Mouse (Mus musculus) forebrain, embryonic 16.5 days (tissue): Measurements from ENCODE around the gene Vps41. TPM values are rescaled to one million over a fixed set of nuclear protein-coding genes. Genes with fewer than 3 reads are reported as not detected.

ENCODE experiments used
- ATAC-seq: fragments of 200-750 bp; cut with Nextera tagmentation; 2 replicates; pipeline ENCODE4 v1.8.0; 2017; ENCODE audit warnings: mild to moderate bottlenecking, moderate library complexity
- H3K27ac ChIP-seq: fragments of 300-500 bp; sonication (generic); 2 replicates; pipeline ENCODE4 v1.5.1; 2014; ENCODE audit warnings: low read length, control low read depth
- H3K27me3 ChIP-seq: fragments of 300-500 bp; sonication (generic); replicated peaks from 2 replicates; pipeline ENCODE4 v1.6.1; 2014; ENCODE audit warnings: low read length; ENCODE audit not compliant: control insufficient read depth, insufficient read depth
- H3K36me3 ChIP-seq: fragments of 300-500 bp; sonication (generic); 2 replicates; pipeline ENCODE4 v1.6.1; 2014; ENCODE audit not compliant: control insufficient read depth, insufficient read depth
- H3K4me1 ChIP-seq: fragments of 300-500 bp; sonication (generic); replicated peaks from 2 replicates; pipeline ENCODE4 v1.6.1; 2014; ENCODE audit warnings: low read length; ENCODE audit not compliant: control insufficient read depth, insufficient read depth
- H3K4me2 ChIP-seq: fragments of 300-500 bp; sonication (generic); 2 replicates; pipeline ENCODE4 v1.6.1; 2014; ENCODE audit warnings: mild to moderate bottlenecking, low read length, control low read depth
- H3K4me3 ChIP-seq: fragments of 300-500 bp; sonication (generic); replicated peaks from 2 replicates; pipeline ENCODE4 v1.5.1; 2014; ENCODE audit warnings: mild to moderate bottlenecking, low read length, control low read depth
- H3K9ac ChIP-seq: fragments of 300-500 bp; sonication (generic); replicated peaks from 2 replicates; pipeline ENCODE4 v1.6.1; 2014; ENCODE audit warnings: low read depth, low read length, control low read depth
- H3K9me3 ChIP-seq: fragments of 300-500 bp; sonication (generic); 2 replicates; pipeline ENCODE4 v1.6.1; 2016; ENCODE audit warnings: low read length; ENCODE audit not compliant: control insufficient read depth
- WGBS: fragments of 180-500 bp; shearing (Covaris S2); extraction: QIAGEN DNeasy Blood & Tissue Kit; methylation state at CpG from one replicate; pipeline ENCODE4 v1.1.7; 2014; 5-methylcytosine and 5-hydroxymethylcytosine counted together
- polyA plus RNA-seq: library from polyadenylated mRNA; unstranded; fragments of >200 nt; fragmentation: Nextera tagmentation; extraction: Ambion mirVana; gene quantifications from 2 replicates; pipeline ENCODE4 v1.2.1, GENCODE M21; 2015

Vps41 gene
- polyA plus RNA-seq, 1 experiment from 2014 or later: 136 TPM

DNA sequence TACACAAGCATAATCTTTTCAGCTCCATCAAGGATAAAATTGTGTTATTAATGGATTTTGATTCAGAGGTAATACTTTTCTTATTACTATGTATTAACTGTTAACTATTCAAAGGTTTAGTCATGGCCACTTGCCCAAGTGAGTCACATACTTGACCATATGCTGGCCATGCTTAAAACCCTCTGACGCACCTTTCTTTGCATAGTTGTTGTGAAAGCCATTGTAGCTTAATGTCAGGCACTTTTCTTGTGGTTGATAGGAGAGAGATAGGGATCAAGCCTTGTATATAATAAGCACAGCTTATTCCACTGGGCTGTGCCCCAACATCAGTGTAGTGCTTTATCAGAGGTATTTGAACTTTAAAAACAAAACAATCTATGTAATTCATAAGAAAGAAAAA is 126.5 kb downstream of the Vps41 start:
- H3K36me3 ChIP-seq: no peaks in the 10 kb centered on the region; the same call in 1 of the 2 replicates
- 94% methylated on average over 1 of the region's 1 CpGs for WGBS
- H3K9me3 ChIP-seq: no peaks in the 10 kb centered on the region
- H3K27ac ChIP-seq: no peak overlapping the region
- ATAC-seq: no peak
- H3K27me3 ChIP-seq: no peaks in the 10 kb centered on the region
- no peaks in the 10 kb centered on the region for H3K4me1 ChIP-seq
- no peak overlapping the region for H3K4me3 ChIP-seq
- H3K9ac ChIP-seq: no peak overlapping the region
- no peak overlapping the region for H3K4me2 ChIP-seq

DNA sequence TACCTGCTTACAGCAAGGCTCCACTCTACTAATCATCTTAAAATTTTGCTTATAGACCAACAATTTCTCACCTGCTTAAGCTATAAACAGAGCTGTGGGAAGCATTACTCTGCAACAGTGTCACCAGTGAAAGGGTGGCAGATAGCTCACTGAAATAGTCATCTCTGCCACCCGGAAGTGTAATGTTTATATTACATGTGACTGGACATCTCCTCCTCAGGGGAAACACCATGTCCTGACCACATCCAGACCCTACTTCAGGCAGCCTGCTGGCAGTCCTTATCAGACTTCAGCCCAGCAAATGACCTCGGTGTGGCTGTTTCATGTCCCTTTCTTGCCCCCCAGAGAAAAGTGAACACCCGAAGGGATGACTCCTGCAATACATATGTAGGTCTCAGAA is 130.3 kb downstream of the Vps41 start:
- no peaks in the 10 kb centered on the region for H3K9me3 ChIP-seq
- 0 out of 2 replicates have a peak, but pooled peaks cover 2% of the 10 kb centered on the region for H3K36me3 ChIP-seq
- H3K27me3 ChIP-seq: no peaks in the 10 kb centered on the region
- H3K4me1 ChIP-seq: no peaks in the 10 kb centered on the region
- no peak for ATAC-seq
- no peak overlapping the region for H3K4me3 ChIP-seq
- no peak overlapping the region for H3K9ac ChIP-seq
- no peak overlapping the region for H3K27ac ChIP-seq
- H3K4me2 ChIP-seq: no peak overlapping the region
- WGBS: 89% methylated on average over 3 of the region's 3 CpGs

DNA sequence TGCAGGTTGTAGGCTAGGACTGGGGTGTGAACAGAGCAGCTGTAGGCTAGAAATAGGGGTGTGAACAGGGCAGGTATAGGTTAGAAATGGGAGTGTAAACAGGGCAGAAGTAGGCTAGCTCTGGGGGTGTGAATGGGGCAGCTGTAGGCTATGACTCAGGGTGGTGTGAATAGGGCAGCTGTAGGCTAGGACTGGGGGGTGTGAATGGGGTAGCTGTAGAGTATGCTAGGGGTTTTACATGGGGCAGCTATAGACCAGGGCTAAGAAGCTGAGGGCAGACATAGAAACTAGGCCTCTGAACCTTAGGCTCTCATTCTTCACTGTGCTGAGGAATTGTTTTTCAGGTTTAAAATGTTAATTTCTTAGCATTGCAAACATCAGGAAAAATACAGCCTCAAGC is 132.5 kb downstream of the Vps41 start:
- H3K9ac ChIP-seq: no peak overlapping the region
- no peak overlapping the region for H3K4me2 ChIP-seq
- no peak overlapping the region for H3K27ac ChIP-seq
- 0 out of 2 replicates have a peak, but pooled peaks cover 2% of the 10 kb centered on the region for H3K36me3 ChIP-seq
- H3K27me3 ChIP-seq: no peaks in the 10 kb centered on the region
- no peaks in the 10 kb centered on the region for H3K9me3 ChIP-seq
- ATAC-seq: peak; percentile 52; the same call in 1 of the 2 replicates
- no peak overlapping the region for H3K4me3 ChIP-seq
- no peaks in the 10 kb centered on the region for H3K4me1 ChIP-seq

DNA sequence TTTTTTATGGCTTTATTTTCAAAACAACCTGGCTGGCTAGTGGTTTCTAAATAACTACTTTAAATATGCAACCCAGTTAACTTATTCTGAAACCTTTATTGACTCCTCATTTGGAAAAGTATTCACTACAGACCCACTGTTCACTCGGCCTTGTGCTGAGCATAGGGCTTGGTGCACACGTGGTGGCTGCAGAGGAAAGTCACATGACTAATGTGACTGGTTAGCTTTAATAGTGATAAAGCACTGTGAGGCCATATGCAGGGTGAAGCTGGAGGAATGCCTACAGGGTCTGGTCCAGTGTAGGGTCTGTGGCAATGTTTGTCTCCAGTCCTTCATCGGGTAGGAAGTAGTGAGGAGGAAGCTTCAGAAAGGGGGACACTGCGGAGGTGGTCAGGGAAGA is 134.1 kb downstream of the Vps41 start:
- no peak for ATAC-seq
- 81% methylated on average over 4 of the region's 4 CpGs for WGBS
- peaks cover 7% of the 10 kb centered on the region for H3K4me1 ChIP-seq

DNA sequence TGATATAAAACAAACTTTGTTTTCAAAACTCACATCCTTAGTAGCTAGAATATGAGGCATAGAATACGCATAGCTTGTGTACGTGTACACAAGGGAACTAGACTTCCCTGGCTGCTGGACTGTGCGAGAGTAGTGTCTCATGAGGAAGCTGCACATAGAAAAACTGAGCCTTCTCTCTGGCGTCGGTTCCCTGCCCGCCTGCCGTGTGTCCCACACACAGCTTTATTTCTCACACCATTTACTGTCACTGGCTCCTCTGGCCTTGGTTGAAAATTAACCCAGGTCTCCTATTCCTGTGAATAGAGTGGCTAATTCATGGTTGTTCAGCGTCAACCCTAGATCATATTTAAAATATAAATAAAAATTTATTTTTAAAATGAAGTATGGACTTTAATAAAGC is 135.6 kb downstream of the Vps41 start:
- Histone ChIP-seq H3K27ac (no peak overlapping the region), H3K27me3 (no peaks in the 10 kb centered on the region), H3K4me3 (no peak overlapping the region), H3K4me2 (no peak overlapping the region), H3K9me3 (no peaks in the 10 kb centered on the region), H3K9ac (no peak overlapping the region), H3K4me1 (peaks cover 7% of the 10 kb centered on the region), H3K36me3 (0 out of 2 replicates have a peak, but pooled peaks cover 2% of the 10 kb centered on the region)
- WGBS: 90% methylated on average over 8 of the region's 8 CpGs
- no peak for ATAC-seq

More for the DNA sequence above, 134.1 kb downstream of the Vps41 start:
- Histone ChIP-seq H3K4me3 (no peak overlapping the region), H3K9ac (no peak overlapping the region), H3K27me3 (no peaks in the 10 kb centered on the region), H3K4me2 (no peak overlapping the region), H3K36me3 (0 out of 2 replicates have a peak, but pooled peaks cover 2% of the 10 kb centered on the region), H3K9me3 (no peaks in the 10 kb centered on the region), H3K27ac (no peak overlapping the region)

DNA sequence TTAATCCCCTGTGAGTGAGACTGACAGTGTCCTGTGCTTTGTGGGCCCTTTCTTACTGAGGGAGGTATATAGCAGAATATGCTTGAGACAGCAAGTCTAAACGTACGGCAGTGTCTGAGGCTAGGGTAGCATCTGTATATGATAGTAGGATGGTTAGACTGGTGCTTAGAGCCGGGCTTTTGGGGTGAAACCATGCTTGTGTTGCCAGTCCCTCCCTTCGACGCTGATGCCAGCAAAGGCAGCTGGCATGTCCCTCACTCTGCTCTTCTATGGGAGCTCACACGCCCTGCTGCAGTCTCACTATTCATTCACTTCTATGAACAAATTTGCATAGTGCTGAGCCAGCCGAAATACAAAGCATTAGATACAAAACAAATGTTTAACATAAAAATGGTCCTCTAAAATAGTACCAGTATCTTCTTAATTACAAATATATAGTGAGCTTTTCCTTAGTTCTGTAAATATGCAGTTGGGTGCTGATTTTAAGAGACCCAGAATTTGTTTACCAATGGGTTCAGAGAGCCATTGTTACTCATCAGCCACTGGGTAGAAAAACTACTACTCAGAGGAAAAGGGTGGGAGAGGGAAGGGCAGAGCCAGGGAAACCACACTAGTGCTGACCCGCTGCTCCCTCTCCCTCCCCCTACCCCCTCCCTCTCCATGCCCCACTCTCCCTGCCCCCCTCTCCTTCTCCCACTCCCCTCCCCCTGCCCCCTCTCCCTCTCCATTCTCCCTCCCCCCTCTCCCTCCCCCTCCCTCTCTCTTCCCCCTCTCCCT is 139.1 kb downstream of the Vps41 start:
- Histone ChIP-seq H3K4me2 (no peak overlapping the region), H3K9me3 (no peaks in the 10 kb centered on the region), H3K36me3 (0 out of 2 replicates have a peak, but pooled peaks cover 2% of the 10 kb centered on the region), H3K4me3 (no peak overlapping the region), H3K27me3 (no peaks in the 10 kb centered on the region), H3K27ac (peak overlapping the region; percentile 76), H3K9ac (no peak overlapping the region), H3K4me1 (peaks cover 10% of the 10 kb centered on the region)
- peak; percentile 98 for ATAC-seq
- WGBS: 25% methylated on average over 8 of the region's 8 CpGs

DNA sequence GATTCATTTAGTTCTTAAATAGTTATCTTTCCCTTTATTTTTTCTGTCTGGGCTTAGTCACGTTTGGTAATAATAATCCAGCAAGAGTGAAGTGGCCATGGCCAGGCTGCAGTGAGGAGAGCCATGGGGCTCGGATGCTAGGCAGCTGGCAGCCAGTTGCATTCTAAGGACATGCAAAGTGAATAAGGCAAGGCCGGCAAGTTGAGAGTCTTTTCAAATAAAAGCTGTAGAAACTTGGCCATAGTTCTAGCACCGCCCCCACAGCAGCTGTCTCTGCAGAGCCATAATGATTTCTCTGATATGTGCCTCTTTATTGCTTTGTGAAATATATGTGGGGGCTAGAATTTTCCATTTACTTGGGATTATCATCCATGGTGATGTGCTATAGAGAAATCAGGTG is 141.1 kb downstream of the Vps41 start:
- Histone ChIP-seq H3K4me2 (no peak overlapping the region), H3K27ac (no peak overlapping the region), H3K4me3 (no peak overlapping the region), H3K27me3 (no peaks in the 10 kb centered on the region), H3K4me1 (peaks cover 10% of the 10 kb centered on the region), H3K9me3 (no peaks in the 10 kb centered on the region), H3K36me3 (no peaks in the 10 kb centered on the region), H3K9ac (no peak overlapping the region)
- ATAC-seq: no peak
- WGBS: 45% methylated on average over 4 of the region's 4 CpGs

DNA sequence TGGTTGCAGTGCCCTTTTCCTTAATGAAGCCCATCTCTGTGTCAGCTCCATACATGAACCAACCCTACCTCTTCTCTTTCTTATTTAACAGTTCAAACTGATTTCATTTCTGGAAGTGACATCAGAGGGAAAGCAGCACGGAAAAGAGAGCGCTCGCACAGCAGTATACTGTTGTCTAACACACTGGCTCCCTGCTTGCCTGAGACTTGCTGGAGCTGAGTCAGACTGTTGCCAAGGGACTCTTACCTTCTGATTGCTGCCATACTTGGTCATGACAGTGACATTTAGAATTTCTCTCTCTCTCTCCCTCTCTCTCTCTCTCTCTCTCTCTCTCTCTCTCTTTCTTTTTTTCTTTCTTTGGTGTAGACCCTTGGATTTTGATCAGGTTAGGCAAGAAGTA is 142.3 kb downstream of the Vps41 start:
- 88% methylated on average over 3 of the region's 3 CpGs for WGBS
- Histone ChIP-seq H3K4me1 (peaks cover 10% of the 10 kb centered on the region), H3K9ac (no peak overlapping the region), H3K9me3 (no peaks in the 10 kb centered on the region), H3K4me2 (no peak overlapping the region), H3K27me3 (no peaks in the 10 kb centered on the region), H3K4me3 (no peak overlapping the region), H3K27ac (no peak overlapping the region), H3K36me3 (peaks cover 2% of the 10 kb centered on the region; the same call in 1 of the 2 replicates)
- no peak for ATAC-seq

DNA sequence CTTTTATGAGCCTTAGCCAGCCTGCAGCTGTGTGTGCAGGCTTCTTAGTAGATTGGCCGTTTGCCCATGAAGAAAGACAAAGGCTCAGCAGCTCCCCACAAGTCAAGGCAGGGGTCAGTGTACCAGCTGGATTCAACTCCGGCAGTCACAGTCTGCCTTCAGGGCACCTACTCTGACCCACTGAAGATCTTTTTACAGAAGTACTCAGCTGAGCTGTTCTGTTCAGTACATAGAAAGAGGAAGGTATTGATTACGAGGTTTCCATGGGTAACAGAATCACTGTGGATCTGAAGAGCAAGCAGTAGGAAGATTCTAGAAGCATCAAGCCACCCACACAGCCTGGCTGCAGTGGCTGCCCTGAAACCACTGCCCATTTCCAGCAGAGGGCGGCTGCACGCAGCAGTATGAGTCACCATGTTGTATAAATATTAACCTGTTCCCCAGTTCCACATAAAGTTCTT is 151.0 kb downstream of the Vps41 start:
- Histone ChIP-seq H3K27me3 (no peaks in the 10 kb centered on the region), H3K4me2 (no peak overlapping the region), H3K36me3 (peaks cover 7% of the 10 kb centered on the region), H3K4me3 (no peak overlapping the region), H3K4me1 (peaks cover 5% of the 10 kb centered on the region), H3K9me3 (no peaks in the 10 kb centered on the region), H3K9ac (no peak overlapping the region), H3K27ac (peak overlapping the region; percentile 58)
- peak; percentile 88 for ATAC-seq
- WGBS: 39% methylated on average over 5 of the region's 5 CpGs
